Mouse (Mus musculus) megakaryocyte, embryonic 14.5 days (primary cell): ENCODE results near the gene Sun2.

Source experiments
- FLI1 ChIP-seq: IDR thresholded peaks from 2 replicates; pipeline ENCODE4 v1.6.1; 2012; ENCODE audit warnings: low read length, inconsistent platforms, mixed read lengths
- GATA1 ChIP-seq: IDR thresholded peaks from 3 replicates; pipeline ENCODE4 v1.6.1; 2012; ENCODE audit warnings: mixed read lengths, low read length, inconsistent platforms, borderline replicate concordance

DNA sequence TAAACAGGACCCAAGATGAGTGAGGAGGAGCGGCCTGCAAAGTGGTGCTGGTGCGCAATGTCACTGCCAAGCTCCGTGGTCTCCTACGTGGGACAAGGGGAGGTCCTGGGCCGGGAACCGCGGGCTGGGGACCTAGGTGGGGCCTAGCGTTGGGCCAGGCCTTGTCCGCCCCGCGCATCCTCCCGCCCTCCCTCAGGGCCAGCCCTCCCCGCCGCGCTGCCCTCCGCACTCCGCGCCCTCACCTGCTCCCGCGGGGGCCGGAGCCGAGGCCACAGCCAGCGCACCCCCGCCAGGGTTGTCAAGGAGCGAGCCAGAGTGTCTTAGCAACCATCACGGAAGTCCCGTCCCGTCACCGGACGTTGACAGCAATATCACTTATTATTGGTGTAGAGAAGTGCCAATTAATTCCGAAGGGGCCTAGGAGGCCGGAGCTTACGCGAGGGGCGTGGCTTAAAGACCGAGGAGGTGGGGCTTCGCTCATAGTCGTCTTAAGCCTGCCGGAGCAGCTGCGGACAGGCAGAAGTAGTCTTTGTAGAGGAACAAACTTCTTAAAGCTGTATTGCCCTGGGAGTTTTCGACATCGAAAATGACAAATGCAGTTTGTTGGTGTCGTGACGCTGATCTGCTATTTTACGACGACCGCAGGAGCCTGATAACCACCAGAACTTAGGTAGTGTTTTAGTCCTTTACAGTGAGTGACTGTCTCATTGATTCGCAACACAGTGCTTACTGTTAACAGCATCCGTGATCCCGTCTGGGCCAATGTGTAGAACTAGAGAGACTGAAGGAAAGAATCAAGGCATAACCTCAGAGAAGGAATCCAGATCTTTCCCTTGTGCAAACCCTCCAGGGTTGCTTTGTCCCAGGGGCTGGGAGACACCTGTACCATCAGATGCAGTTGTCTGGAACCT lies 32.0 kb upstream of the Sun2 start:
- TF ChIP-seq GATA1 (no peak), FLI1 (no peak)
